Mouse (Mus musculus) heart, embryonic 16.5 days (tissue): ENCODE measurements around the gene Olfr782. TPM values are rescaled to one million over a fixed set of nuclear protein-coding genes. Genes with fewer than 3 reads are reported as not detected.
"Not testable (repeated sequence)": the region's sequence is repeated elsewhere in the genome, so short reads cannot be mapped to it uniquely, and the experiment has no call there.

Experiments used
- ATAC-seq: fragments of 200-750 bp; cut with Nextera tagmentation; replicated peaks from 2 replicates; pipeline ENCODE4 v1.8.0; 2017; ENCODE audit warnings: moderate number of reproducible peaks; ENCODE audit not compliant: insufficient read depth, low FRiP score; ENCODE audit errors: extremely low read depth
- H3K27ac ChIP-seq: fragments of 300-500 bp; sonication (generic); 2 replicates; pipeline ENCODE4 v1.5.1; 2014; ENCODE audit warnings: mild to moderate bottlenecking, low read length, control low read depth, moderate library complexity
- H3K27me3 ChIP-seq: fragments of 300-500 bp; sonication (generic); 2 replicates; pipeline ENCODE4 v1.6.1; 2014; ENCODE audit warnings: low read length, mixed read lengths; ENCODE audit not compliant: control insufficient read depth, insufficient read depth
- H3K36me3 ChIP-seq: fragments of 300-500 bp; sonication (generic); 2 replicates; pipeline ENCODE4 v1.6.1; 2014; ENCODE audit not compliant: control insufficient read depth, insufficient read depth
- H3K4me1 ChIP-seq: fragments of 300-500 bp; sonication (generic); 2 replicates; pipeline ENCODE4 v1.6.1; 2014; ENCODE audit warnings: low read length, mixed read lengths; ENCODE audit not compliant: control insufficient read depth, insufficient read depth
- H3K4me2 ChIP-seq: fragments of 300-500 bp; sonication (generic); 2 replicates; pipeline ENCODE4 v1.6.1; 2014; ENCODE audit warnings: low read depth, mild to moderate bottlenecking, control low read depth, low read length
- H3K4me3 ChIP-seq: fragments of 300-500 bp; sonication (generic); 2 replicates; pipeline ENCODE4 v1.5.1; 2014; ENCODE audit warnings: mild to moderate bottlenecking, control low read depth, low read length
- H3K9ac ChIP-seq: fragments of 300-500 bp; sonication (generic); 2 replicates; pipeline ENCODE4 v1.6.1; 2014; ENCODE audit warnings: low read length, control low read depth
- H3K9me3 ChIP-seq: fragments of 300-500 bp; sonication (generic); replicated peaks from 2 replicates; pipeline ENCODE4 v1.6.1; 2016; ENCODE audit warnings: low read length; ENCODE audit not compliant: control insufficient read depth
- WGBS: fragments of 180-500 bp; shearing (Covaris S2); extraction: QIAGEN DNeasy Blood & Tissue Kit; methylation state at CpG from one replicate; pipeline ENCODE4 v1.1.7; 2014; 5-methylcytosine and 5-hydroxymethylcytosine counted together
- polyA plus RNA-seq: library from polyadenylated mRNA; unstranded; fragments of >200 nt; fragmentation: Nextera tagmentation; extraction: Ambion mirVana; gene quantifications from 2 replicates; pipeline ENCODE4 v1.2.1, GENCODE M21; 2015

Gene Olfr782
- not detected in 2 replicates for polyA plus RNA-seq

DNA sequence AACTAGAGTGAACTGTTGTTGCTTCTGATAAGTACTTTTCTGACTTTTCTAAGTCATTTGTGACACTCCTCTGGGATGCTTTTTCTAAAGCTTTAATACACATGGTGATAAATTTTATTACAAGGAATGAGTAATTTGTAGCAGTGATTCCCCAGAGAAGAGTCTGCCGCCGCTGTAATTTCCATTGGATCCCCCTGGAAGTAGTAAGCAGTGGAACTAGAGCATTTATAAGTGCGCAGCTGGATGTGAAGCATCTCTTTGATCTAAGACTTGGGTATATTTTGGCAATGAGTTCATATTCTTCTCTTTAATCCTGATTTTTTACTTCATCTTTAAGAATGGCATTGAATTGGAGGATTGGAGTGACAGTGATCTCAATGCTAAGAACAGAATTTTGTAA, at the start of gene Olfr782:
Olfr782 (plus strand) TSS at position 301 of the 400 bp plus-strand sequence.
- WGBS: 77% methylated on average over 3 of the region's 3 CpGs
- Histone ChIP-seq H3K27me3 (no peaks in the 10 kb centered on the region), H3K27ac (no peak within 1 kb of the TSS), H3K9ac (no peak within 1 kb of the TSS), H3K9me3 (0 out of 2 replicates have a peak, but pooled peaks cover 2% of the 10 kb centered on the region), H3K4me1 (no peaks in the 10 kb centered on the region), H3K4me2 (no peak within 1 kb of the TSS), H3K36me3 (no peaks in the 10 kb centered on the region), H3K4me3 (no peak within 1 kb of the TSS)
- ATAC-seq: no peak

DNA sequence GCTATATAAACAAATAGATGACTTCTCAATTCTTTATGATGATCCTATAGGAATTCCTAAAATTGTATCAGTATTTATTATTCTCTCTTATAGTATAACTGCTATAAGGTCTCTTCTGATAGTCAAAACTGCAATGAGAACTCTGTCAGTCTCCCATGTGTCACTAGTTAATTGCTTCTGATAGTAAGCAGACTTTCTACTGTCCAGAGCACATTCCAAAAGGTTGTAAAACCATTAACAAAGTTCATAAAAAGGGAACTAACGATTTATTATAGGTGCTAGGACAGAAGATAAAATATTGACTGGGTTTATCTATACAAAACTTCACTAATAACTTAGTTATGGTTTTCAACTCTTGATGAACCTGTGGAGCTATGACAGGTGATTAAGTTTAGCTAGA, 35.7 kb upstream of the Olfr782 start:
- not testable (repeated sequence) for H3K9ac ChIP-seq, H3K9me3 ChIP-seq, H3K4me1 ChIP-seq, ATAC-seq, H3K4me2 ChIP-seq, H3K36me3 ChIP-seq, H3K27me3 ChIP-seq, H3K27ac ChIP-seq, H3K4me3 ChIP-seq
- 32% methylated on average over 1 of the region's 1 CpGs for WGBS

DNA sequence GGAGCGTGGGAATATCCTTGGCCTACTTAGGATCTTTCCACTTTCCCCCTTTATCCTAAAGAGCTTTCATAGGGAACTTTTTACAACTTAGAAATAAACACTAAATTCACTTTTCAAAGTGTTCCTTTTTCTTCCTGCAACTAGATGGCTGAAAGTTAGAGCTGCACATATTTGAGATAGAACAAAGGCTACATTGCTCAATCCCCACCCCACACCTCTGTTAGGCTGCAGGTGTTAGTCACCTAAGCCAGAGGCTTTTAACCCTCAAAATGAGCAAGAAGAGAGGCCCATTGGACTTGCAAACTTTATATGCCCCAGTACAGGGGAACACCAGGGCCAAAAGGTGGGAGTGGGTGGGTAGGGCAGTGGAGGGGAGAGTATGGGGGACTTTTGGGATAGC, 35.1 kb upstream of the Olfr782 start:
- H3K9me3 ChIP-seq, H3K27me3 ChIP-seq, H3K9ac ChIP-seq, ATAC-seq, H3K4me3 ChIP-seq, H3K27ac ChIP-seq, H3K36me3 ChIP-seq, H3K4me1 ChIP-seq, H3K4me2 ChIP-seq: not testable (repeated sequence)
- no CpG with 5 or more reads among the region's 1 CpGs for WGBS

DNA sequence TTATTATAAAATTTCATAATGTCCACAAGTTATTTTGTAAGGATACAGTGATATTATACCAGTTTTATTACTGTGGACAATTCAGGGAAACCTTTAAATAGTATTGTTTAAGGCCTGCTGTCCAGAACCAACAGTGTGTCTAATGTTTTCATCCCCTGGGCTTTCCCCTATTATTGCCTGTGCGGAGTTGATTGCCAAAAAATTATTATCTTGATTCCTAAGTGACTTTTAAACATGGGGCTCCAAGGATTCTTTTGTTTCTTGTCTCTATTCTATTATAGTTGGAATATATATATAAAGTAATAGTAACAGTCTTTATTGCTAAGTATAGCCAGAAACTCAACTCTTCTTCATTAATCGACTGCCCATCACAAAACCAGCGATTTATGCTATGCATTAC, 30.8 kb upstream of the Olfr782 start, which contains the start of gene Olfr780:
Olfr780 (plus strand) TSS at position 301 of the 400 bp plus-strand sequence.
- 70% methylated on average over 3 of the region's 3 CpGs for WGBS
- Histone ChIP-seq H3K36me3 (no peaks in the 10 kb centered on the region), H3K4me1 (no peaks in the 10 kb centered on the region), H3K27ac (no peak within 1 kb of the TSS), H3K9me3 (no peaks in the 10 kb centered on the region), H3K27me3 (no peaks in the 10 kb centered on the region), H3K9ac (no peak within 1 kb of the TSS), H3K4me2 (no peak within 1 kb of the TSS), H3K4me3 (no peak within 1 kb of the TSS)
- ATAC-seq: no peak

DNA sequence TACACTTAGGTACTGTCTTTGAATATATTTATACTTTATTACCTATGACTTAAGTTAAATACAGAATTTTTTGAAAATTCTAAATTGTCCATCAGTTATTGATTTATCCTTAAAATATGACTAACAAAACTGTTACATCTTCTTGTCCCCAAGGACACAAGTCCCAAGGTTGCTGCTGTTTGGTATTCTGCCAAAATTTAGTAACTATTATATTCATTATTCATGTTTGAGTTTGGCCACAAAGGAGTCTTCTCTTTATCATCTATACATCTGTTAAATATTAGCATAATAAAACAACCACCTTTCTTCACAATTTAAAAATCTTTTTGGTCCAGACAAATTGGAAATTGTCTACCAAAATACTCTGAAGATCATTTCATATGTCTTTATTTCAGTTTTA, 20.1 kb upstream of the Olfr782 start, which contains the start of gene Olfr781:
Olfr781 (plus strand) TSS at position 301 of the 400 bp plus-strand sequence.
- H3K4me1 ChIP-seq: no peaks in the 10 kb centered on the region
- H3K9ac ChIP-seq: no peak within 1 kb of the TSS
- H3K9me3 ChIP-seq: peaks cover 2% of the 10 kb centered on the region; the same call in 1 of the 2 replicates
- no peaks in the 10 kb centered on the region for H3K36me3 ChIP-seq
- H3K27me3 ChIP-seq: no peaks in the 10 kb centered on the region
- H3K27ac ChIP-seq: no peak within 1 kb of the TSS
- H3K4me3 ChIP-seq: no peak within 1 kb of the TSS
- no peak within 1 kb of the TSS for H3K4me2 ChIP-seq
- no peak for ATAC-seq

DNA sequence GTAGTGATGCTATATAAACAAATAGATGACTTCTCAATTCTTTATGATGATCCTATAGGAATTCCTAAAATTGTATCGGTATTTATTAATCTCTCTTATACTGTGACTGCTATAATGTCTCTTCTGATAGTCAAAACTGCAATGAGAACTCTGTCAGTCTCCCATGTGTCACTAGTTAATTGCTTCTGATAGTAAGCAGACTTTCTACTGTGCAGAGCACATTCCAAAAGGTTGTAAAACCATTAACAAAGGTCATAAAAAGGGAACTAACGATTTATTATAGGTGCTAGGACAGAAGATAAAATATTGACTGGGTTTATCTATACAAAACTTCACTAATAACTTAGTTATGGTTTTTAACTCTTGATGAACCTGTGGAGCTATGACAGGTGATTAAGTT, 3.8 kb downstream of the Olfr782 start:
- H3K9ac ChIP-seq, H3K4me2 ChIP-seq, H3K4me3 ChIP-seq, H3K9me3 ChIP-seq, H3K4me1 ChIP-seq, H3K27me3 ChIP-seq, H3K36me3 ChIP-seq, H3K27ac ChIP-seq, ATAC-seq: not testable (repeated sequence)
- 63% methylated on average over 2 of the region's 2 CpGs for WGBS

DNA sequence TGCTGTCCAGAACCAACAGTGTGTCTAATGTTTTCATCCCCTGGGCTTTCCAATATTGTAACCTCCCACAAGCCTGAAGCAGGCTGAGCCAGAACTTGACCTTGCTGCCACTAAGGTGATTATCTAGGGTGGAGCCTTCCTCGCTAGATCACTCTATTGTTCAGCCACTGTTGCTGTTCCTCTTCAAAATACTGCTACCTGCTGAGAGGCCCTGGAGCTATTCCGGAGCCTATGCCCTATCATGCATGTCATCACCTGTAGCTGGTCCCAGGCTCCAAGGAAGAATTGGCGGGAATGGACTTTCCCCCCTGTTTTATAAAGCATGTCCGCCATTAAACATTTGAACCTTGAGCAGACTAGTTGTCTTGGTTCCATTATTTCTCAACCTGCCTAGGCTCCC, 7.8 kb downstream of the Olfr782 start:
- 74% methylated on average over 4 of the region's 4 CpGs for WGBS
- ATAC-seq: not testable (repeated sequence)

DNA sequence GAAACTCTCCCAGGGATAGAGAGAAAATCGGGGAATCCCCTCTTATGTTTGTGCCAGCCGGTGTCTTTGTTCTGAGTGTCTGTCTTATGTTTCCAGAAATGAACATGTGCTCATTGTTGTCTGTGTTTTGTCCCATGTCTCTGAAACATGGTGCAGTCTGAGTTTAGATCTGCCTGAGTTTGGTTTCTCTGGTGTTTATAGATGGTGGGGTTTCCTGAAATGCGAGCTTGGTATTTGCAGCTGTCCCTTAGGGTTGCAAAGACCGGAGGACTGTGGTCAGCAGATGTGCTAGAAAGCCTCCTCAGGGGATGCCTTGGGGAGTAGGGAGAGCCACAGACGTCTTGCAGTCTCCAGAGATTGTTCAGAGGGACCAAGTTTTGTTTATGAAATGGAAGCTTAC, 8.7 kb downstream of the Olfr782 start:
- Histone ChIP-seq H3K27me3 (no peaks in the 10 kb centered on the region), H3K4me3 (no peak overlapping the region), H3K9ac (no peak overlapping the region), H3K4me2 (no peak overlapping the region), H3K9me3 (0 out of 2 replicates have a peak, but pooled peaks cover 5% of the 10 kb centered on the region), H3K27ac (no peak overlapping the region), H3K36me3 (no peaks in the 10 kb centered on the region), H3K4me1 (no peaks in the 10 kb centered on the region)
- 71% methylated on average over 5 of the region's 5 CpGs for WGBS
- ATAC-seq: no peak

More for the DNA sequence above, 7.8 kb downstream of the Olfr782 start:
- H3K4me2 ChIP-seq, H3K27me3 ChIP-seq, H3K9me3 ChIP-seq, H3K4me3 ChIP-seq, H3K36me3 ChIP-seq, H3K4me1 ChIP-seq, H3K9ac ChIP-seq, H3K27ac ChIP-seq: not testable (repeated sequence)

DNA sequence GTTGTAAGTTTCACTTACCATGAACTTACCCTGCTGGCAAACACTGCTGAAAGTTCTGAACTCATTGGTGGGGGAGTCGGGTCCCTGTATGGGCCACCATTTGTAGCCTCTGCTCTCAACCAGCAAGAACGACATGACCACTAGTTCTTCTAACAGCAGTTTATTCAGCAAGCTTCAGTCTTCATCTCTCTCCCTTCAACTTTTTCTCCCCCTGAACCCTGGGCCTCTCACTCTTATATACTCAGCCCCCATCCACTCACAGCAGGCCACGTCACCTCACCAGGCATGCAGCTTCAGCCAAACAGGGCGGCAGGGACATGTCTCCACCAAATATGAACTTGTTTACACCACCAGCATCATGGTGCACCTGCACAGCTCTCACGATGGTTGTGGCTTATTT, 25.4 kb downstream of the Olfr782 start:
- H3K36me3 ChIP-seq, H3K4me3 ChIP-seq, H3K27ac ChIP-seq, H3K4me1 ChIP-seq, H3K9me3 ChIP-seq, ATAC-seq, H3K9ac ChIP-seq, H3K4me2 ChIP-seq, H3K27me3 ChIP-seq: not testable (repeated sequence)
- WGBS: 77% methylated on average over 5 of the region's 5 CpGs

DNA sequence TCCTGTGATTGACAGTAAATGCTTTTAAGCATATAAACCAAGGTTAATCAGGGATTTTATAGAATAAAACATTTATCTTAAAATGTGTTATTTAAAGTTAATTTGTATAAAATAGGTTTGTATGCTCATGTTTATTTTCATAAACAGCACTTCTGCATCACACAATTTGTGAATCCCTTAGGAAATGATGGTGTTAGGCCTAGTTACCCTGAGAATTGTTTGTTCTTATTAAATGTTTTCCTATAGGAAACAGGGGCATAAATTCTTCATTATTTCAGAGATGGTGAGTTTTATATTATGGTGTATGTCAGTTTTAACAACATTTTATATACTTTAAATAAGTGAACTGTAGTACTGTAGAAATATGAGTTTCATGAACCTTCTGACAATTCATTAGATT, 35.1 kb downstream of the Olfr782 start, which contains the start of gene Olfr784:
Olfr784 (plus strand) TSS at position 301 of the 400 bp plus-strand sequence.
- no peak for ATAC-seq

More for the DNA sequence above, 35.1 kb downstream of the Olfr782 start, which contains the start of gene Olfr784:
- H3K4me2 ChIP-seq: no peak within 1 kb of the TSS
- no peak within 1 kb of the TSS for H3K9ac ChIP-seq
- no peak within 1 kb of the TSS for H3K4me3 ChIP-seq
- H3K27me3 ChIP-seq: no peaks in the 10 kb centered on the region
- H3K36me3 ChIP-seq: no peaks in the 10 kb centered on the region
- no peaks in the 10 kb centered on the region for H3K9me3 ChIP-seq
- no peak within 1 kb of the TSS for H3K27ac ChIP-seq
- H3K4me1 ChIP-seq: no peaks in the 10 kb centered on the region
